Mouse (Mus musculus) CH12.LX (cell line): ENCODE results near the gene Trpm3. TPM values are rescaled to one million over a fixed set of nuclear protein-coding genes. Genes with fewer than 3 reads are reported as not detected.
A peak's percentile ranks its signal among the peaks of the same experiment; 100 is the strongest.

Source experiments
- DNase-seq: peaks from one replicate; pipeline ENCODE4 v3.0.0-alpha.2; 2013; ENCODE audit errors: extremely low read depth
- H3K27ac ChIP-seq: 2 replicates; pipeline ENCODE4 v1.5.1; 2012; ENCODE audit warnings: low read depth, mild to moderate bottlenecking, control low read depth, moderate library complexity; ENCODE audit not compliant: insufficient read depth
- H3K27me3 ChIP-seq: replicated peaks from 2 replicates; pipeline ENCODE3; 2012; ENCODE audit warnings: inconsistent platforms
- H3K36me3 ChIP-seq, 2 experiments: replicated peaks in 1 of 2; 2 replicates each; pipeline versions ENCODE3 to v1.6.1; 2012; ENCODE audit warnings: inconsistent platforms in 1 of 2, low read length in 1 of 2, mild to moderate bottlenecking in 1 of 2, mixed read lengths in 1 of 2, moderate library complexity in 1 of 2; ENCODE audit not compliant: control insufficient read depth in 1 of 2, insufficient read depth in 1 of 2
- H3K4me1 ChIP-seq, 2 experiments: 2 replicates each; pipeline ENCODE4 v1.6.1; 2012; ENCODE audit warnings: inconsistent platforms in 1 of 2, moderate library complexity in 1 of 2; ENCODE audit not compliant: insufficient read depth in 2 of 2, control insufficient read depth in 1 of 2
- H3K4me2 ChIP-seq: 2 replicates; pipeline ENCODE4 v1.6.1; 2012; ENCODE audit warnings: low read depth, mild to moderate bottlenecking, control low read depth; ENCODE audit not compliant: poor library complexity, insufficient read depth, severe bottlenecking
- H3K4me3 ChIP-seq, 3 experiments: fragments of 150-350 bp in 1 of 3; sonication (generic) in 1 of 3; replicated peaks in 1 of 3; 2 replicates each; pipeline versions ENCODE3 to v1.5.1; 2011 to 2012; ENCODE audit warnings: low read depth in 2 of 3, low read length in 2 of 3, mild to moderate bottlenecking in 2 of 3, moderate library complexity in 2 of 3, control low read depth in 1 of 3, improper control_type of control experiment in 1 of 3, inconsistent platforms in 1 of 3, mixed read lengths in 1 of 3; ENCODE audit not compliant: poor library complexity in 1 of 3
- H3K79me2 ChIP-seq: replicated peaks from 2 replicates; pipeline ENCODE4 v1.6.1; 2012; ENCODE audit warnings: mild to moderate bottlenecking, moderate library complexity; ENCODE audit not compliant: control insufficient read depth, poor library complexity, insufficient read depth, severe bottlenecking; ENCODE audit errors: extremely low read depth
- H3K9ac ChIP-seq: 2 replicates; pipeline ENCODE4 v1.6.1; 2012; ENCODE audit warnings: low read depth, mild to moderate bottlenecking, control low read depth, moderate library complexity; ENCODE audit not compliant: insufficient read depth
- H3K9me3 ChIP-seq: replicated peaks from 2 replicates; pipeline ENCODE3; 2012; ENCODE audit warnings: low read length, inconsistent platforms, mixed read lengths
- BHLHE40 ChIP-seq: IDR thresholded peaks from 2 replicates; pipeline ENCODE4 v1.6.1; 2011; ENCODE audit warnings: mild to moderate bottlenecking, low read depth, low read length, improper control_type of control experiment
- CHD1 ChIP-seq: IDR thresholded peaks from 2 replicates; pipeline ENCODE4 v1.6.1; 2012; ENCODE audit warnings: low read depth, low read length, improper control_type of control experiment, inconsistent platforms
- CTCF ChIP-seq, 2 experiments: IDR thresholded peaks in 1 of 2; conservative IDR thresholded peaks in 1 of 2; 2 replicates each; pipeline ENCODE4 v1.5.1; 2011 to 2012; ENCODE audit warnings: low read depth in 2 of 2, low read length in 2 of 2, improper control_type of control experiment in 1 of 2, inconsistent platforms in 1 of 2, mild to moderate bottlenecking in 1 of 2, moderate library complexity in 1 of 2
- E2F4 ChIP-seq: IDR thresholded peaks from 2 replicates; pipeline ENCODE4 v1.6.1; 2011; ENCODE audit warnings: low read depth, low read length, improper control_type of control experiment; ENCODE audit not compliant: insufficient replicate concordance
- ELF1 ChIP-seq: IDR thresholded peaks from 2 replicates; pipeline ENCODE4 v1.6.1; 2014; ENCODE audit warnings: low read depth, mild to moderate bottlenecking, inconsistent platforms, low read length, improper control_type of control experiment
- EP300 ChIP-seq: IDR thresholded peaks from 2 replicates; pipeline ENCODE4 v1.6.1; 2011; ENCODE audit warnings: low read length, improper control_type of control experiment
- HCFC1 ChIP-seq: IDR thresholded peaks from 2 replicates; pipeline ENCODE4 v1.6.1; 2012; ENCODE audit warnings: low read depth, mild to moderate bottlenecking, inconsistent platforms, low read length, improper control_type of control experiment
- IRF4 ChIP-seq: IDR thresholded peaks from 2 replicates; pipeline ENCODE4 v1.6.1; 2014; ENCODE audit warnings: low read depth, mild to moderate bottlenecking, inconsistent platforms, low read length, improper control_type of control experiment
- JUN ChIP-seq: IDR thresholded peaks from 2 replicates; pipeline ENCODE4 v1.6.1; 2011; ENCODE audit warnings: low read depth, mild to moderate bottlenecking, low read length, improper control_type of control experiment, moderate library complexity; ENCODE audit not compliant: insufficient read depth
- MAFK ChIP-seq: IDR thresholded peaks from 2 replicates; pipeline ENCODE4 v1.6.1; 2011; ENCODE audit warnings: low read length, improper control_type of control experiment; ENCODE audit not compliant: insufficient replicate concordance
- MAZ ChIP-seq: IDR thresholded peaks from 2 replicates; pipeline ENCODE4 v1.6.1; 2012; ENCODE audit warnings: low read depth, mild to moderate bottlenecking, inconsistent platforms, low read length, improper control_type of control experiment, moderate library complexity
- MXI1 ChIP-seq: IDR thresholded peaks from 2 replicates; pipeline ENCODE4 v1.6.1; 2011; ENCODE audit warnings: mild to moderate bottlenecking, low read depth, low read length, improper control_type of control experiment
- MYC ChIP-seq: IDR thresholded peaks from 2 replicates; pipeline ENCODE4 v1.6.1; 2011; ENCODE audit warnings: low read depth, mild to moderate bottlenecking, improper control_type of control experiment, low read length
- NRF1 ChIP-seq: IDR thresholded peaks from 2 replicates; pipeline ENCODE4 v1.6.1; 2014; ENCODE audit warnings: low read depth, mild to moderate bottlenecking, inconsistent platforms, low read length, improper control_type of control experiment, moderate library complexity
- PAX5 ChIP-seq: IDR thresholded peaks from 2 replicates; pipeline ENCODE4 v1.6.1; 2012; ENCODE audit warnings: low read length, inconsistent platforms, mixed read lengths
- POLR2AphosphoS2 ChIP-seq: IDR thresholded peaks from 2 replicates; pipeline ENCODE4 v1.6.1; 2011; ENCODE audit warnings: low read depth, low read length, improper control_type of control experiment
- RAD21 ChIP-seq: IDR thresholded peaks from 2 replicates; pipeline ENCODE4 v1.6.1; 2011; ENCODE audit warnings: low read depth, mild to moderate bottlenecking, low read length, improper control_type of control experiment, moderate library complexity
- RCOR1 ChIP-seq: conservative IDR thresholded peaks from 2 replicates; pipeline ENCODE4 v1.6.1; 2012; ENCODE audit warnings: low read depth, mild to moderate bottlenecking, inconsistent platforms, low read length, improper control_type of control experiment
- SIN3A ChIP-seq: IDR thresholded peaks from 2 replicates; pipeline ENCODE4 v1.6.1; 2012; ENCODE audit warnings: low read length, improper control_type of control experiment, inconsistent platforms
- SMC3 ChIP-seq: IDR thresholded peaks from 2 replicates; pipeline ENCODE4 v1.6.1; 2011; ENCODE audit warnings: low read depth, low read length, improper control_type of control experiment
- TBP ChIP-seq: conservative IDR thresholded peaks from 2 replicates; pipeline ENCODE4 v1.6.1; 2011; ENCODE audit warnings: low read depth, low read length, improper control_type of control experiment
- TCF12 ChIP-seq: IDR thresholded peaks from 2 replicates; pipeline ENCODE4 v1.6.1; 2014; ENCODE audit warnings: low read depth, mild to moderate bottlenecking, inconsistent platforms, low read length, improper control_type of control experiment
- USF1 ChIP-seq: IDR thresholded peaks from 2 replicates; pipeline ENCODE4 v1.6.1; 2014; ENCODE audit warnings: low read depth, mild to moderate bottlenecking, inconsistent platforms, low read length, improper control_type of control experiment
- USF2 ChIP-seq: conservative IDR thresholded peaks from 2 replicates; pipeline ENCODE4 v1.6.1; 2011; ENCODE audit warnings: low read depth, low read length, improper control_type of control experiment
- ZC3H11A ChIP-seq: IDR thresholded peaks from 2 replicates; pipeline ENCODE4 v1.6.1; 2012; ENCODE audit warnings: low read depth, mild to moderate bottlenecking, inconsistent platforms, low read length, improper control_type of control experiment
- ZKSCAN1 ChIP-seq: IDR thresholded peaks from 2 replicates; pipeline ENCODE4 v1.6.1; 2012; ENCODE audit warnings: low read depth, inconsistent platforms, low read length, improper control_type of control experiment, borderline replicate concordance
- dilution Hi-C: fragments of 300-500 bp; cut with MboI; formaldehyde crosslinking; loops from 2 replicates; pipeline ENCODE4 v1.14.3; 2020; ENCODE audit warnings: low sequenced_read_pairs; ENCODE audit not compliant: extremely low pct_unique_long_range_greater_than_20kb, extremely low pct_ligation_motif_present
- in situ Hi-C: fragments of 300-500 bp; cut with MboI; formaldehyde crosslinking; loops from 3 replicates; pipeline ENCODE4 v1.14.3; 2019; ENCODE audit warnings: low sequenced_read_pairs, low pct_ligation_motif_present, low pct_unique_long_range_greater_than_20kb, mixed read lengths
- polyA plus RNA-seq: library from polyadenylated mRNA; unstranded; fragments of >175 nt; gene quantifications from 2 replicates; pipeline ENCODE4 v1.2.1, GENCODE M21; 2012; ENCODE audit warnings: low read depth; ENCODE audit not compliant: insufficient read length
- total RNA-seq, 2 experiments: library from RNA; depleted of rRNA; stranded (reverse); fragments of 300-350 nt in 1 of 2; fragments of >200 nt in 1 of 2; gene quantifications; 2 replicates each; pipeline ENCODE4 v1.2.3; 2012 to 2014

The Trpm3 gene
- total and polyA plus RNA-seq, 3 experiments = 0.01 TPM; not detected in 2

- in situ Hi-C loops = loop anchor here (10.0 to 25.0 kb wide), 2 partner anchors 242 to 599 kb away; no protein-coding TSS in a partner anchor
- Histone ChIP-seq H3K27me3 (no peaks in the 10 kb centered on the region), H3K27ac (no peak overlapping the region), H3K9ac (no peak overlapping the region), H3K4me1 (no peaks in the 10 kb centered on the region), H3K4me3 (no peak overlapping the region), H3K4me2 (no peak overlapping the region), H3K9me3 (no peaks in the 10 kb centered on the region), H3K36me3 (no peaks in the 10 kb centered on the region), H3K79me2 (no peaks in the 10 kb centered on the region)
- TF ChIP-seq POLR2AphosphoS2 = no peak
- no peak for TF ChIP-seq MXI1
- no peak for TF ChIP-seq JUN
- no peak for TF ChIP-seq TCF12
- TF ChIP-seq RCOR1 = no peak
- no peak for TF ChIP-seq EP300
- TF ChIP-seq USF2 = no peak
- TF ChIP-seq SIN3A = no peak
- DNase-seq = no peak
- dilution Hi-C loops = no loop called here
Observed at GRCm38 (mm10) chr19:22912971-22913370, 774.1 kb downstream of the Trpm3 start.

- no peaks in the 10 kb centered on the region for H3K9me3 ChIP-seq
- peak; percentile 84 for DNase-seq
- no peaks in the 10 kb centered on the region for H3K27me3 ChIP-seq
- peak overlapping the region in 1 of 3 experiments; percentile 31 for H3K4me3 ChIP-seq
- dilution Hi-C loops (no loop called here), in situ Hi-C loops (loop anchor here (10.0 to 25.0 kb wide), 2 partner anchors 239 to 596 kb away; no protein-coding TSS in a partner anchor)
- no peaks in the 10 kb centered on the region for H3K79me2 ChIP-seq
- no peak for TF ChIP-seq CHD1
- TF ChIP-seq TCF12 = peak; percentile 16; the same call in 1 of the 2 replicates
- no peak for TF ChIP-seq MYC
- no peak for TF ChIP-seq USF1
- TF ChIP-seq CTCF (conservative IDR thresholded peaks at IDR 0.05 in 1 of 2, IDR thresholded peaks at IDR 0.05 in 1 of 2; ENCODE audit: low read depth in 2 of 2, low read length in 2 of 2) = peak in 1 of 2 experiments; percentile 90; a peak in 3 of 4 replicates
- peak; percentile 90 for TF ChIP-seq RAD21
- peak; percentile 62; the same call in 1 of the 2 replicates for TF ChIP-seq ELF1
- TF ChIP-seq NRF1 = no peak
- TF ChIP-seq RCOR1 = no peak
- no peak for TF ChIP-seq MAZ
- no peak for TF ChIP-seq HCFC1
- TF ChIP-seq PAX5 = no peak
- no peak for TF ChIP-seq MAFK
- TF ChIP-seq ZKSCAN1 = no peak
- peak; percentile 84 for TF ChIP-seq SMC3
- peak; percentile 36 for TF ChIP-seq ZC3H11A
- no peak for TF ChIP-seq MXI1
- TF ChIP-seq POLR2AphosphoS2 = no peak
- TF ChIP-seq IRF4 = peak; percentile 27; the same call in 1 of the 2 replicates
- no peak for TF ChIP-seq SIN3A
- 0 out of 2 replicates have a peak, but pooled peaks have one; percentile 8 for TF ChIP-seq BHLHE40
- no peak for TF ChIP-seq JUN
- no peak for TF ChIP-seq E2F4
- no peak for TF ChIP-seq TBP
- no peak overlapping the region for H3K9ac ChIP-seq
- H3K4me1 ChIP-seq = no peaks in the 10 kb centered on the region
- H3K27ac ChIP-seq = no peak overlapping the region
- H3K36me3 ChIP-seq = no peaks in the 10 kb centered on the region
- H3K4me2 ChIP-seq = peak overlapping the region; percentile 54
Observed at GRCm38 (mm10) chr19:22915868-22916642, 777.2 kb downstream of the Trpm3 start.
